Mouse (Mus musculus): ENCODE results near the gene Gm15319. TPM values are rescaled to one million over a fixed set of nuclear protein-coding genes. Genes with fewer than 3 reads are reported as not detected.
"Not testable (repeated sequence)": the region's sequence is repeated elsewhere in the genome, so short reads cannot be mapped to it uniquely, and the experiment has no call there.

The Gm15319 gene
- under 1 TPM; 0.33 to 0.44 TPM for total RNA-seq (2021)

GRCm38 (mm10) chr8:20363110-20363509 lies at the start of gene Gm15319:
TSS of gene Gm15319 (minus strand) at chr8:20363210.
- intact Hi-C loops (cut with DNase I); DNase-seq: not testable (repeated sequence)

DNA sequence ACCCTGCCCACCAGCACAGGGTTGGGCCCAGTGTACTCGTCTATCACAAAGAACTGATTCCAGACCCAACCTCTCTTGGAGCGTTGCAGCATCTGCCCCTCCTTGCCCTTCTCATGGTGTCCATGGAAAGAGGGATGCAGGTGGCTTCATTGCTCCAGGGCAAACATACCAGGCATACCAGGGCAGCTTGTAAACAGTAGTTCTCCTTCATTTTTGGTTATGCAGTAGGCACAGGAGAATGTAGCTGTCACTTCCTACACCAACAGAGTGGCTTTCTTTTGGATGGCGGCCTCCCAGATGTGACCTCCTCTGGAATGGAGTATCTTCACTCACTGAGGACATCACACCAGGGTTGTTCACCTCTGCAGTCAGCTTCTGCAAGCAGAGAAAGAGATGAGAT lies 47.3 kb upstream of the Gm15319 start:
- intact Hi-C loops (cut with DNase I); DNase-seq: not testable (repeated sequence)

DNA sequence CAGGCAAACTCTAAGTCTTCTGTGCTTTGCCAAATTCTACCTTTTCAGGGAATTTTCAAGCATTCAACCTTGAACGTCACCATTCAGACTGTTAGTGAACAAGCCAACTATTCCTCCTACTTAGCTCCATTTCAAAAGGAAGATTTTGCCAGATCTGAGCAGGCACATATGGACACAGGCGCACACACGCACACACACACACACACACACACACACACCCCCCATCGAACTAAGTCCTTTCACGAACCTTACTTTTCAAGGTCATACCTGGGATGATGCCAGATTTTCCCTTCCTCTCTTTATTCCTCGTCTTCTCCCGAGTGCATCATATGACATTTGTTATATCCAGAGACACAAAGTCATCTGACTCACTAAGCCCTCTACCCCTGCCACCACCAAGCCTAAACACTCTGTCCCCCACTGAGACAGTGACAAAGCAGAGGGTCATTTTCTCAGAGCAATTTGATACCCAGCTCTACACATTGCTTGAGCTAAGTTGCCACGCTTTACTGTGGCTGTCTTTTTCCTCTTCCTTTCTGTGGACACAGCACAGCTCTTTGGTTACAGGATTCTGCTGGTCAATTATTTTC lies 45.5 kb upstream of the Gm15319 start:
- DNase-seq, result peak; percentile 18 to 28
- intact Hi-C loops (cut with DNase I), result not testable (repeated sequence)

GRCm38 (mm10) chr8:20389363-20389739 lies 26.3 kb upstream of the Gm15319 start:
- DNase-seq, result peak; percentile 31 to 63
- intact Hi-C loops (cut with DNase I), result not testable (repeated sequence)

DNA sequence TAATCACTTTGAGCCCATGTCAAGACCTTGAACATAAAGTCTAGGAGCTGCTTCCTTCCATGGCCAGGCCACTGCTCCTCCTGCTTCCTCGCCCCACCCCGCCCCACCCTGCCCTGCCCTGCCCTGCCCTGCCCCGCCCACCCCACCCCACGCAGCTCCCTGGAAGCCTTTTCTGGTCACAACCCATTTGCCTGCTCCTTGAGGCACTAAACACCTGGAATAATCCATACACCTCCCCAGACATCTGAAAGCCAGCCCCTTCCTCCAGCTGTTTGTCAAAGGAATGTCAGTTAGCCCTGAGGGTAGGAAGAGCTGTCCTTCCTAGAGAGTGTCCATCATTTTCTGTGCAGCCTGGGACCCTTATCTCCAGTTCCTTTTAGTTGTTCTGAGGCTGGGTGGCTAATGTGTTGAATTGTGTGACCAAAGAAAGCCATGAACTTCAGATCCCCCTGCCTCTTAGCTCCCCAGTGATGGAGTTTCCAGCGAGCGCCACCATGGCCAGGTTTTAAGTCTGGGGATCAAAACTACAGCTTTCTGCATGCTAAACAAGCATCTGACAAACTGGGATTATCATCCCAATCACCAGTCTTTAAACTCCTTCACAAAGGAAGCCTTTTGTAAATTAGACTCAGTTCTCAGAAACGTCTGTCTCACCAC lies 25.8 kb upstream of the Gm15319 start:
- intact Hi-C loops (cut with DNase I), result not testable (repeated sequence)
- DNase-seq, result peak; percentile 26 to 41

DNA sequence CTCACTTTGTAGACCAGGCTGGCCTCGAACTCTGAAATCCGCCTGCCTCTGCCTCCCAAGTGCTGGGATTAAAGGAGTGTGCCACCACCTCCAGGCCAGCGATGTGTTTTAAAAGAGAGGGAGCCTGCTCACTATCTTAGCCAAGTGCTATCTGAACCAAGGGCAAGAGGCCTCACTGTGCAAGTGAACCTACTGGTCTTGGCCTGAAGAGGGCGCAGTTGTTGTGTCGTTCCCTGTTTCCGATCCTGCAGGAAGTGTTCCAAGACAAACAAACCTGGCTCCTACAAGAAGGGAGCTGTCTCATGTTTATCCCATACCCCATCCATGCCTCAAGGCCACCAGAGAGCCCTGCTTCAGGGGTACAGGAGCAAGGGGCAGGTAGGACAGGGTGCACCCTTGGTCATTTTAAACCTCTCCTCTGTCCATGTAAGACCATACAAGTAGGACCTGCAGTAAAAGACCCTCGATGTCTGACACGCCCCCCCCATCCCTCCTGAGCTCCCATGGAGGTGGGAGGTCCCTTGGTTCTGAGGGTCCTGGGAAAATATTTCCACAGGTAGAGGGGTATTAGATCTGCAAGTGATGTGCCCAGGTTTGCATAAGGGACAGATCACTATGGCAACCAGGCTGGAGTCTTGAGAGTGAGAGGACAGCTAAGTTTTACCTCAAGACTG lies 24.2 kb upstream of the Gm15319 start:
- intact Hi-C loops (cut with DNase I), result not testable (repeated sequence)
- peak in 1 of 2 experiments; percentile 15 for DNase-seq

DNA sequence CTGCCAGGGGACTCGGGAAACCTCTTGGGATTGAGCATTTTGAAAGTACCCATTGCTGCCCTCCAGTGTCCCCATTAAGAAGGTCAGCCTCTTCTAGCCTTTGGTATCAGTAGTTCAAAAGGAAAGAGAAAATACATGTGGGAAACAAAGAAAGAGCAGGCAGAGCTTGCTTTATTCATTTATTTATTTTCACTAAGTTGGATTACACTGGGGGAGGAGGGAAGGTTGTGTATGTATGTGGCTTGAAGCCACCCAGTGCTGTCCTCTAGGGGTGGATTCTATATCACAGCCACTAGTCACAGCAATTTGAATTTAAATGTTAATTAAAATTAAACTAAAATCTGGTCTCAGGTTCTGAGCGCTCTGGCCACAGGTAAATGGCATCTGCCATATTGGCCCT lies 22.0 kb upstream of the Gm15319 start:
- intact Hi-C loops (cut with DNase I); DNase-seq: not testable (repeated sequence)

DNA sequence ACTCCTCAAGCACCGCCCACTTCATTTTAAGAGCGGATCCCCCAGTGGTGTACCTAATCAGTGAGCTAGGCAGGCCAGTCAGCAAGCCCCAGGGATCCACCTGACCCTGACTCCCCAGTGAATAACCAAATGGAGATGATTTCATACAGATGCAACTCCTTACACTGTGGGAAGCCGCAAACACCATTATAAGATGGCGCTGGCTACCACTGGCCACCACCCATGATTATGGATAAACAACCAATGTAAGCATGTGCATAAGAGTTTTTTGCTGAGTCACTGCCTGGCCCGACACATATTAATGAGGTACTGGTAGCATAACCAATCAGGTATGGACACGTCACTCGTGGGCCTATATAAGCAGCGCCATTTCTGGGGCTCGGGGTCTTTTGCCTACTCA lies 21.1 kb upstream of the Gm15319 start:
- intact Hi-C loops (cut with DNase I), result not testable (repeated sequence)
- peak; percentile 16 to 26 for DNase-seq

DNA sequence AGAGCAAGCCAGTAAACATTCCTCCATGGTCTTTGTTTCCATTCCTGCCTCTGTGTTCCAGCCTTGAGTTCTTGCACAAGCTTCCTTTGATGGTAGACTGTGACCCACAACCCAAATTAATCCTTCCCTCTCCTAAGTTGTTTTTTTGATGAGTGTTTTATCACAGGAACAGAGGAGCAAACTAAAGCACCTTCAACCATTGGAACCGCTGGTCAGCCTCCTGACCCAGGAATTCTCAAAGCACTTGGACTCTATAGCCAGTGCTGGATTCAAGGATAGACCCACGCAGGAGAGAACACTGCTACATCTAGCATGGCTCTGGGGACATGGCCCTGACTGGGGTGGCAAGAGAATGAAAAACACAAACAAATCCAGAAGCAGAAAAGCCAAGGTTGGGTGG lies 19.1 kb upstream of the Gm15319 start:
- DNase-seq; intact Hi-C loops (cut with DNase I): not testable (repeated sequence)

DNA sequence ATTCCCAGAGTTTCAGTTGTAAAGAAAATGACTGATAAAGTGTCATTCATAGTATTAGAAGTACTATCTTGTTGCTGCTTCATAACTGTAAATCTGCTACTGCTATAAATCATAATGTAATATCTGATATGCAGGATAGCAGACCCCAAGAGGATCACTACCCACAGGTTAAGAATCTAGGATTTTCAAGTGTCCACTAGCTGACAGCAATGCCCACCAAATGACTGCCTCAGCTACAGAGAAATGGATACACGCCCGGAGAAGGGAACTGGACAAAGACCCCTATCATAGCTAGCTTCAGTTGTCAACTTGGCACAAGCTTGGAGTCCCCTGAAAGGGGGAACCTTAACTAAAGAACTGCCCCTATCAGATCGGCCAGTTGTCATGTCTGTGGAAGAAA lies 18.6 kb upstream of the Gm15319 start:
- peak in 1 of 2 experiments; percentile 0 for DNase-seq
- intact Hi-C loops (cut with DNase I), result not testable (repeated sequence)

GRCm38 (mm10) chr8:20381239-20381620 lies 18.2 kb upstream of the Gm15319 start:
- DNase-seq; intact Hi-C loops (cut with DNase I): not testable (repeated sequence)

DNA sequence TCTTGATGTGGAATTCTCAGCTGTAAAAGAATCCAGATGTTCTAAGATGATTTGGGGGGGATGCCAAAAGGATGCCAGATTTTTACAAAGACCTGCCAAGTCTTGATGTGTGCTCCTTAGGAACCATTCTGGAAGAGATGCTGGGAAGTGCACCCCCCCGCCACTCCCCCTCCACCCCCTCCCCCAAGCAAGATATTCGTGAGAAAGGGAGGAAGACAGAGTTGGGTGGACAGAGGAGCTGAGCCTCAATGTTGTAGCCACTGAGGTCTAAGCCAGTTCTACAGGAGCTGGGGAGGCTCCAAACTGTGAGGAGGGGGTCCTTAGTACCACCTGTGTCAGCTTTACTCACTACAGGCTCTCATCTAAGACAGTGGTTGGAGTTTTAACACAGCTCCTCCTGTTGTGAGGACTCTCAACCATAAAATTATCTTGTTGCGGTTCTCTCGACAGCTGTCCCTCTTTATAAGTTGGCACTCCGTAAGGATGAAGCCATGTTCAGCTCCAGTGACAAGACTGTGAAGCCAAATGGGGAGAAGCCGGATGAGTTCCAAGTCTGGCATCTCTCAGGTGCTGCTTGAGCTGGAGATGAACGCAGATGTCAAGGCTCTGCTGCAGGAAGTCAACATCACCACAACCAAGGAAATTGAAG lies 17.7 kb upstream of the Gm15319 start:
- intact Hi-C loops (cut with DNase I), result not testable (repeated sequence)
- peak; percentile 6 to 11 for DNase-seq

GRCm38 (mm10) chr8:20379650-20380436 lies 16.8 kb upstream of the Gm15319 start:
- intact Hi-C loops (cut with DNase I), result not testable (repeated sequence)
- peak; percentile 1 to 10 for DNase-seq

- peak; percentile 15 to 34 for DNase-seq
- intact Hi-C loops (cut with DNase I), result not testable (repeated sequence)
These were observed 16.0 kb upstream of the Gm15319 start for GRCm38 (mm10) chr8:20378786-20379649.

DNA sequence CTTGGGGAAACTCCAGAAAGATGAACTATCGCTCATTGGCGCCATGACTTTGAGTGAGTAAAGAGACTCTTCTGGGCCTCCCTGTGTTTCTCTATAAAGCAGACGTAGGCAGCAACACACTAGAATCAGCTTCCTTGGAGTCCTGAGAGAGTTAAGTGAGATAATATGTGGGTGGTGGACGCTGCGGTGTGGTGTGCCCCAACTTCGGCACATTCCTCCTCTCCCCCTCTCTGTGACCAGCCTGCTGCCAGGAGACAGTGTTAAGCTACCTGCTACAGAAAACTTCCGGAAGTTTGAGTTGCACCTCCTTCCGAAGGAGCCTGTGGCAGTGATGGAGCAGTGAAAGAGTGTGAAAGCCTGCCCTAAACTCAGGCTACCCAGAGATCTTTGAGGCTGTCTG lies 15.3 kb upstream of the Gm15319 start:
- peak; percentile 35 to 40 for DNase-seq

DNA sequence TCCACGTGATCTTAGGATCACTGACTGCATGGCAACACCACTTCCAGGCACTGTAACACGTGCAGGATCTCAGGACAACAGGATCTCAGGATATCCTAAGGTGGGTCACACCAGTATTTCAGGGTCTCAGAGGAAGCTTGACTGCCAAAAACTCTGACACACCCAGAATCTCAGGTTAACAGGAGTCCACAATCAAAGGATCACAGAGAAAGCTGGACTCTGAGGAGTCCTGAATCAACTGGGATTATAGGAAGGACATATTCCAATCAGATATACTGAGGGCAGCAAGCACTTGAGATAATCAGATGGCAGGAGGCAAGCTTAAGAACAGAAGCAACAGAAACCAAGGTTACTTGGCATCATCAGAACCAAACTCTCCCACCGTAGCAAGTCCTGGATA lies 12.7 kb upstream of the Gm15319 start:
- DNase-seq; intact Hi-C loops (cut with DNase I): not testable (repeated sequence)

More for the DNA sequence above, 15.3 kb upstream of the Gm15319 start:
- intact Hi-C loops (cut with DNase I), result not testable (repeated sequence)

DNA sequence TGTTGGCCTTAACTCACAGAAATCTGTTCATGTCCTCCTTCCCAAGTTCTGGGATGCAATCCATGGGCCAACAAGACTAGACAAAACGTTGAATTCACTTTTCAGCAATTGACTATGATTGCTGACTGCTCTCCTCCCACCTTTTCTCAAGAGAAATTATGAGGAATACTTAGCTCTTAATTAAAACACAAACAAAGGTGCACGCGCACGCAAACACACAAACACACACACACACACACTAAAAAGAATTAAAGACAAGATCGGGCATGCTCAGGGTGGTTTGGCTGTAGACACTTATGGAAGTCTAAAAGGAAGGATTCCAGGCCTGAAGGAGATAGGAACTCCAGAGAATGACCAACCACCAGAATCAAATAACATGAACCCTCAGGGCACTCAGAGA lies 6.6 kb downstream of the Gm15319 start:
- DNase-seq; intact Hi-C loops (cut with DNase I): not testable (repeated sequence)

DNA sequence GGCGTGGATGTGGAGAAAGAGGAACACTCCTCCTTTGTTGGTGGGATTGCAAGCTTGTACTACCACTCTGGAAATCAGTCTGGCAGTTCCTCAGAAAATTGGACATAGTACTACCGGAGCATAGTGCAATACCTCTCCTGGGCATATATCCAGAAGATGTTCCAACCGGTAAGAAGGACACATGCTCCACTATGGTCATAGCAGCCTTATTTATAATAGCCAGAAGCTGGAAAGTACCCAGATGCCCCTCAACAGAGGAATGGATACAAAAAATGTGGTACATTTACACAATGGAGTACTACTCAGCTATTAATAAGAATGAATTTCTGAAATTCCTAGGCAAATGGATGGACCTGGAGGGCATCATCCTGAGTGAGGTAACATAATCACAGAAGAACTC lies 9.4 kb downstream of the Gm15319 start:
- intact Hi-C loops (cut with DNase I), result not testable (repeated sequence)
- peak in 1 of 2 experiments; percentile 3 for DNase-seq

DNA sequence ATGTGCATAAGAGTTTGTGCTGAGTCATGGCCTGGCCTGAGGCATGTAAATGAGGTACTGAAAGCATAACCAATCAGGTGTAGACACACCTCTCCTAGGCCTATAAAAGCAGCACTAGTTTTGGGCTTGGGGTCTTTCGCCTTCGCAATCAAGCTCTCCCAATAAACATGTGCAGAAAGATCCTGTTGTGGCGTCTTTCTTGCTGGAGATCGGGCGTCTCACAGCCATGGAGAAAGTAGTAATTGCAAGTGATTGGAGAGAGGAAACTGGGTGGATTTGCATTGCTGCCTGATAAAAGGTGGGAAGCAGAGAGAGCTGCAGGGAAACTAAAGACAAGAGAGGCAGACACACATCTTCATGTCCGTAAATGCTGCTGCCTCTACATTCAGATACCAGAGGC lies 60.3 kb downstream of the Gm15319 start:
- intact Hi-C loops (cut with DNase I); DNase-seq: not testable (repeated sequence)
